Mouse (Mus musculus) intestine, postnatal 0 days (tissue): ENCODE data around the gene Lamtor1. TPM values are rescaled to one million over a fixed set of nuclear protein-coding genes. Genes with fewer than 3 reads are reported as not detected.

Experiments used
- ATAC-seq: fragments of 200-750 bp; cut with Nextera tagmentation; 2 replicates; pipeline ENCODE4 v1.8.0; 2017; ENCODE audit warnings: mild to moderate bottlenecking, moderate TSS enrichment, moderate library complexity
- H3K27ac ChIP-seq: fragments of 300-500 bp; sonication (generic); 2 replicates; pipeline ENCODE4 v1.5.1; 2014; ENCODE audit warnings: mild to moderate bottlenecking, low read depth, low read length, moderate library complexity
- H3K27me3 ChIP-seq: fragments of 300-500 bp; sonication (generic); replicated peaks from 2 replicates; pipeline ENCODE4 v1.6.1; 2014; ENCODE audit warnings: low read length, mixed read lengths; ENCODE audit not compliant: control insufficient read depth, insufficient read depth
- H3K36me3 ChIP-seq: fragments of 300-500 bp; sonication (generic); 2 replicates; pipeline ENCODE4 v1.6.1; 2014; ENCODE audit warnings: mild to moderate bottlenecking, moderate library complexity; ENCODE audit not compliant: control insufficient read depth, insufficient read depth
- H3K4me1 ChIP-seq: fragments of 300-500 bp; sonication (generic); replicated peaks from 2 replicates; pipeline ENCODE4 v1.6.1; 2014; ENCODE audit warnings: antibody characterized with exemption, low read length, mixed read lengths; ENCODE audit not compliant: control insufficient read depth, insufficient read depth
- H3K4me2 ChIP-seq: fragments of 300-500 bp; sonication (generic); replicated peaks from 2 replicates; pipeline ENCODE4 v1.6.1; 2014; ENCODE audit warnings: low read depth, mild to moderate bottlenecking, moderate library complexity
- H3K4me3 ChIP-seq: fragments of 300-500 bp; sonication (generic); 2 replicates; pipeline ENCODE4 v1.5.1; 2014; ENCODE audit warnings: low read depth, low read length
- H3K9ac ChIP-seq: fragments of 300-500 bp; sonication (generic); 2 replicates; pipeline ENCODE4 v1.6.1; 2014; ENCODE audit warnings: mild to moderate bottlenecking, low read depth, low read length
- H3K9me3 ChIP-seq: fragments of 300-500 bp; sonication (generic); 2 replicates; pipeline ENCODE4 v1.6.1; 2016; ENCODE audit warnings: mixed run types; ENCODE audit not compliant: control insufficient read depth
- CTCF ChIP-seq: sonication (generic); IDR thresholded peaks from 2 replicates; pipeline ENCODE4 v1.5.1; 2016; ENCODE audit warnings: low read depth, mild to moderate bottlenecking, control low read depth, antibody characterized with exemption, moderate library complexity
- WGBS: fragments of 180-500 bp; shearing (Covaris S2); extraction: QIAGEN DNeasy Blood & Tissue Kit; methylation state at CpG from one replicate; pipeline ENCODE4 v1.1.7; 2014; 5-methylcytosine and 5-hydroxymethylcytosine counted together
- polyA plus RNA-seq: library from polyadenylated mRNA; unstranded; fragments of >200 nt; fragmentation: Nextera tagmentation; extraction: Ambion mirVana; gene quantifications from 2 replicates; pipeline ENCODE4 v1.2.1, GENCODE M21; 2015

Lamtor1 gene
- polyA plus RNA-seq, 1 experiment from 2014 or later, result 179 TPM

- Histone ChIP-seq H3K9ac (peak overlapping the region; percentile 37; the same call in 1 of the 2 replicates), H3K4me2 (peak overlapping the region; percentile 64), H3K36me3 (no peaks in the 10 kb centered on the region; the same call in 1 of the 2 replicates), H3K27ac (0 out of 2 replicates have a peak overlapping the region, but pooled peaks have one; percentile 24), H3K4me3 (peak overlapping the region; percentile 52), H3K9me3 (no peaks in the 10 kb centered on the region), H3K4me1 (no peaks in the 10 kb centered on the region), H3K27me3 (no peaks in the 10 kb centered on the region)
- ATAC-seq, result no peak; the same call in 1 of the 2 replicates
- no peak; the same call in 1 of the 2 replicates for TF ChIP-seq CTCF
- WGBS, result 34% methylated on average over 9 of the region's 9 CpGs
These were observed 10.0 kb upstream of the Lamtor1 start for GRCm38 (mm10) chr7:101895695-101896094.

- TF ChIP-seq CTCF, result 0 out of 2 replicates have a peak, but pooled peaks have one; percentile 7
- H3K9ac ChIP-seq, result peak overlapping the region; percentile 41
- WGBS, result under 1% methylated on average over 57 of the region's 57 CpGs
- no peaks in the 10 kb centered on the region for H3K27me3 ChIP-seq
- peak overlapping the region; percentile 73 for H3K27ac ChIP-seq
- peak; percentile 99 for ATAC-seq
- H3K36me3 ChIP-seq, result no peaks in the 10 kb centered on the region; the same call in 1 of the 2 replicates
- no peaks in the 10 kb centered on the region for H3K4me1 ChIP-seq
- no peaks in the 10 kb centered on the region for H3K9me3 ChIP-seq
- peak overlapping the region; percentile 52 for H3K4me3 ChIP-seq
- H3K4me2 ChIP-seq, result peak overlapping the region; percentile 64
These were observed 9.3 kb upstream of the Lamtor1 start for GRCm38 (mm10) chr7:101896104-101897066.

GRCm38 (mm10) chr7:101900331-101901097, 5.2 kb upstream of the Lamtor1 start:
- Histone ChIP-seq H3K4me2 (no peak overlapping the region), H3K9ac (no peak overlapping the region), H3K27ac (no peak overlapping the region), H3K27me3 (no peaks in the 10 kb centered on the region), H3K9me3 (no peaks in the 10 kb centered on the region), H3K36me3 (no peaks in the 10 kb centered on the region; the same call in 1 of the 2 replicates), H3K4me3 (no peak overlapping the region), H3K4me1 (no peaks in the 10 kb centered on the region; the same call in 1 of the 2 replicates)
- 91% methylated on average over 16 of the region's 16 CpGs for WGBS
- TF ChIP-seq CTCF, result no peak
- ATAC-seq, result no peak

GRCm38 (mm10) chr7:101901969-101902368, 3.7 kb upstream of the Lamtor1 start:
- Histone ChIP-seq H3K9me3 (no peaks in the 10 kb centered on the region), H3K4me1 (no peaks in the 10 kb centered on the region; the same call in none of the 2 replicates), H3K27ac (no peak overlapping the region), H3K36me3 (no peaks in the 10 kb centered on the region; the same call in 1 of the 2 replicates), H3K9ac (no peak overlapping the region), H3K4me3 (no peak overlapping the region), H3K4me2 (no peak overlapping the region), H3K27me3 (no peaks in the 10 kb centered on the region)
- 91% methylated on average over 10 of the region's 10 CpGs for WGBS
- ATAC-seq, result no peak
- TF ChIP-seq CTCF, result no peak

- no peak for ATAC-seq
- H3K4me3 ChIP-seq, result no peak overlapping the region
- H3K4me2 ChIP-seq, result no peak overlapping the region
- no peak overlapping the region for H3K9ac ChIP-seq
- H3K4me1 ChIP-seq, result no peaks in the 10 kb centered on the region; the same call in none of the 2 replicates
- H3K27me3 ChIP-seq, result no peaks in the 10 kb centered on the region
- peak; percentile 47 for TF ChIP-seq CTCF
- H3K9me3 ChIP-seq, result no peaks in the 10 kb centered on the region
- no peaks in the 10 kb centered on the region; the same call in 1 of the 2 replicates for H3K36me3 ChIP-seq
- H3K27ac ChIP-seq, result no peak overlapping the region
These were observed 2.9 kb upstream of the Lamtor1 start for GRCm38 (mm10) chr7:101902846-101903245.

- Histone ChIP-seq H3K4me1 (no peaks in the 10 kb centered on the region; the same call in none of the 2 replicates), H3K27me3 (no peaks in the 10 kb centered on the region), H3K36me3 (peaks cover 16% of the 10 kb centered on the region), H3K4me2 (peak within 1 kb of the TSS; percentile 73), H3K27ac (peak within 1 kb of the TSS; percentile 97), H3K9ac (peak within 1 kb of the TSS; percentile 92), H3K4me3 (peak within 1 kb of the TSS; percentile 86), H3K9me3 (no peaks in the 10 kb centered on the region)
- TF ChIP-seq CTCF, result no peak
- no peak for ATAC-seq
- WGBS, result 8% methylated on average over 11 of the region's 11 CpGs
These were observed 580 bp downstream of the Lamtor1 start, which contains the start of gene Tomt for GRCm38 (mm10) chr7:101906287-101906681. Gene Tomt, minus strand, starts transcription at chr7:101906359.
